Mouse (Mus musculus) thymus, adult 2 months (tissue): ENCODE data around the gene Pbx1. TPM values are rescaled to one million over a fixed set of nuclear protein-coding genes. Genes with fewer than 3 reads are reported as not detected.
"Not testable (repeated sequence)": the region's sequence is repeated elsewhere in the genome, so short reads cannot be mapped to it uniquely, and the experiment has no call there.

Experiments
- DNase-seq: peaks from one replicate; pipeline ENCODE4 v3.0.0; 2021
- H3K27ac ChIP-seq: fragments of 200-500 bp; 2 replicates; pipeline ENCODE4 v1.5.1; 2012; ENCODE audit warnings: low read length, control low read depth; ENCODE audit not compliant: control insufficient read depth, insufficient read depth
- H3K27me3 ChIP-seq: fragments of 200-500 bp; 2 replicates; pipeline ENCODE4 v1.6.1; 2012; ENCODE audit warnings: mild to moderate bottlenecking, low read length, moderate library complexity, mixed read lengths; ENCODE audit not compliant: control insufficient read depth, insufficient read depth
- H3K36me3 ChIP-seq: fragments of 200-500 bp; 2 replicates; pipeline ENCODE4 v1.6.1; 2012; ENCODE audit warnings: mild to moderate bottlenecking, low read length, moderate library complexity; ENCODE audit not compliant: control insufficient read depth, insufficient read depth
- H3K4me1 ChIP-seq: fragments of 200-500 bp; replicated peaks from 2 replicates; pipeline ENCODE4 v1.6.1; 2012; ENCODE audit warnings: low read length; ENCODE audit not compliant: control insufficient read depth, insufficient read depth
- H3K4me3 ChIP-seq: fragments of 200-500 bp; 2 replicates; pipeline ENCODE4 v1.5.1; 2012; ENCODE audit warnings: mild to moderate bottlenecking, low read length, control low read depth, moderate library complexity; ENCODE audit not compliant: control insufficient read depth, insufficient read depth
- CTCF ChIP-seq: fragments of 200-500 bp; IDR thresholded peaks from 2 replicates; pipeline ENCODE4 v1.5.1; 2012; ENCODE audit warnings: mild to moderate bottlenecking, control low read depth, low read length, moderate library complexity, borderline replicate concordance; ENCODE audit not compliant: control insufficient read depth, poor library complexity, insufficient read depth; ENCODE audit errors: extremely low read depth
- POLR2A ChIP-seq: fragments of 200-500 bp; IDR thresholded peaks from 2 replicates; pipeline ENCODE4 v1.6.1; 2012; ENCODE audit warnings: mild to moderate bottlenecking, low read length, control low read depth, moderate library complexity; ENCODE audit not compliant: control insufficient read depth, poor library complexity, insufficient read depth; ENCODE audit errors: extremely low read depth
- WGBS: fragments of 180-500 bp; shearing (Covaris S2); methylation state at CpG from one replicate; pipeline ENCODE4 v1.1.7; 2018; 5-methylcytosine and 5-hydroxymethylcytosine counted together
- polyA plus RNA-seq: library from polyadenylated mRNA; depleted of rRNA; stranded (reverse); fragments of >200 nt; gene quantifications from 2 replicates; pipeline ENCODE4 v1.2.3, GENCODE M21; 2012; rRNA removed

The Pbx1 gene
- polyA plus RNA-seq, result 9.4 and 13.0 TPM in 2 replicates

DNA sequence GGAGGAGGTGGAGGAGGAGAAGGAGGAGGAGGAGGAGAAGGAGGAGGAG is at the start of gene Pbx1:
TSS of gene Pbx1 (minus strand) at position 39 of the 49 bp plus-strand sequence.
- not testable (repeated sequence) for H3K36me3 ChIP-seq, H3K27ac ChIP-seq, H3K27me3 ChIP-seq, DNase-seq, H3K4me1 ChIP-seq
- H3K4me3 ChIP-seq, result peak within 1 kb of the TSS; percentile 38

- no peak for DNase-seq
- TF ChIP-seq POLR2A (no peak), CTCF (no peak)
- Histone ChIP-seq H3K4me1 (no peaks in the 10 kb centered on the region), H3K36me3 (no peaks in the 10 kb centered on the region), H3K27ac (no peak overlapping the region), H3K27me3 (no peaks in the 10 kb centered on the region), H3K4me3 (no peak overlapping the region)
- WGBS, result 89% methylated on average over 8 of the region's 8 CpGs
Observed at GRCm38 (mm10) chr1:168479626-168480025, 47.6 kb upstream of the Pbx1 start.

DNA sequence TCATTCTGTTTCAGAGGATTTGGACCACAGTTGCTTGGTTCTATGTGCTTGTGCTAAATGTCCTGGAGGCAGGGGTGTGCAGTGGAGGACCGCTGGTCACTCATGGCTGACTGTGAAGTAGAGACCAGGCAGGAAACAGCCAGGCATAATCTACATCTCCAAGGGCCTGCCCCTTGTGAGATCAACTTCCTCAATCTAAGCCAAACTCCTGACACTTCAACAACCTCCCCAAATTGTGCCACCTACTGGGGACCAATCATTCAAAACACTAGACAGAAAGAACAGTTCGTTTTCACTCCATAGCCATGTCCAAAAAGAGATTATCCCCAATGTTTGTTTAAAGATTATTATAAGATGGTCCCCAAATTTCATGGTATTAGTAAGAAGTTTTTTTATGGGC is 46.8 kb upstream of the Pbx1 start:
- TF ChIP-seq CTCF, result no peak
- no peak for TF ChIP-seq POLR2A
- DNase-seq, result no peak
- no peaks in the 10 kb centered on the region for H3K4me1 ChIP-seq
- H3K27ac ChIP-seq, result no peak overlapping the region
- no peaks in the 10 kb centered on the region for H3K36me3 ChIP-seq
- 35% methylated on average over 2 of the region's 2 CpGs for WGBS
- H3K27me3 ChIP-seq, result no peaks in the 10 kb centered on the region
- H3K4me3 ChIP-seq, result no peak overlapping the region

DNA sequence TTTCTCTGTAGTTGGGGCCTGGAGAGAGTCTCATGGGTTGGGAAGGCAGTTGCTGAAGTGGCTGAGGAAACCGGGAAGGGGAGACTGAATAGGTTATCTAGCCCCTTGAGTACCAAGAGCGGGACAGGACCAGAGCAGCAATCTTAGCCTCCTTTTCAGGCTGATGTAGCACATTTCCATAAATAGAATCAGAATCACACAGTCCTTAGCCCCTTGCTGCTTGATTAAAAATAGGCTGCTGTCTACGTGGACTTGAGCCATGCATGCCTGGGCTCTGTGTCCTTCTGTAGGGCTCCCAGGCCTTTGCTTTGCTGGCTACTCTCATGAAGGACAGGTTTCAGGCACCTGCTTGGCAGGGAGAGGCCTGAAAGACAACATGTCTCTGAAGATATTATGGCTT is 44.8 kb upstream of the Pbx1 start:
- 86% methylated on average over 3 of the region's 3 CpGs for WGBS
- no peak overlapping the region for H3K4me3 ChIP-seq
- H3K36me3 ChIP-seq, result no peaks in the 10 kb centered on the region
- DNase-seq, result no peak
- H3K27ac ChIP-seq, result no peak overlapping the region
- TF ChIP-seq CTCF, result no peak
- no peak for TF ChIP-seq POLR2A
- no peaks in the 10 kb centered on the region for H3K27me3 ChIP-seq
- no peaks in the 10 kb centered on the region for H3K4me1 ChIP-seq

- 89% methylated on average over 14 of the region's 14 CpGs for WGBS
- Histone ChIP-seq H3K36me3 (no peaks in the 10 kb centered on the region), H3K27me3 (no peaks in the 10 kb centered on the region), H3K4me3 (no peak overlapping the region), H3K27ac (no peak overlapping the region), H3K4me1 (no peaks in the 10 kb centered on the region)
- TF ChIP-seq CTCF (no peak), POLR2A (no peak)
- DNase-seq, result no peak
Observed at GRCm38 (mm10) chr1:168476216-168476897, 44.3 kb upstream of the Pbx1 start.

DNA sequence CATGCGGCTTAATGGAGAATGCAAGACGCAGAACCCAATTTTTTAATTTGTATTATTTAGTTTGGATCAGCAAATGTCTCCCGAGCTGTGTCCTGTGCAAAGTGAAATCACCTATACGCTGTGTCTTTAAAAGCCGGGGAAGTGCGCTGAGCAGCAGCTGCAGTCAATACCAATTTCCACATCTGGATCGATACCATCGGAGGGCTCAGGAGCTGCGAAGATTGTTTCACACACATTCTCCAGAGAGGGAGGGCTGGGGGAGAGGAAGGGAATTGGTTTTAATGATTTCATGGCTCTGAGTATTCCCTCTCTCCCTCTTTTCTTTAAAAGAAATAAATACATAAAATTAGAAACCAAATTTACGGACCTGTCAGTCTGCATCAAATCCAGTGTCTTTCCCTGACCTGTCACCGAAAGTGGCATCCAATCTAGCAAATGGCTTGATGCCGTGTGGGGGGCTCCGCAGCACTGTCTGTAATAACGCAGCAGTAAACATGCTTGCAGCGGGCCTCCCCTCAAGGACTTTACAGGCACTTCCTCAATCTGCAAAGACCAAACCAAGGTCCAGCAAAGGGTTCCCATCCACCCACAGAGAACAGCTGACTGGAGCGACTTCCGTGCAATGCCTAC is 43.6 kb upstream of the Pbx1 start:
- Histone ChIP-seq H3K27me3 (no peaks in the 10 kb centered on the region), H3K4me1 (no peaks in the 10 kb centered on the region), H3K4me3 (no peak overlapping the region), H3K27ac (no peak overlapping the region), H3K36me3 (no peaks in the 10 kb centered on the region)
- TF ChIP-seq POLR2A (no peak), CTCF (no peak)
- 93% methylated on average over 17 of the region's 17 CpGs for WGBS
- no peak for DNase-seq

- H3K4me1 ChIP-seq, result no peaks in the 10 kb centered on the region
- no peak for DNase-seq
- WGBS, result 90% methylated on average over 12 of the region's 12 CpGs
- no peak overlapping the region for H3K4me3 ChIP-seq
- H3K27ac ChIP-seq, result no peak overlapping the region
- TF ChIP-seq POLR2A (no peak), CTCF (no peak)
- H3K36me3 ChIP-seq, result no peaks in the 10 kb centered on the region
- no peaks in the 10 kb centered on the region for H3K27me3 ChIP-seq
Observed at GRCm38 (mm10) chr1:168473255-168474069, 41.4 kb upstream of the Pbx1 start.
